Mouse (Mus musculus): ENCODE measurements at regions not wholly inside any gene's neighbourhood (a gene's known extent, or its start where the extent isn't known, plus 50 kb on each side); places are given as distances from the start of the nearest gene placed in this dataset.

GRCm38 (mm10) chr9:101716326-101716725, 145.3 kb upstream of the 9630041A04Rik start:
- WGBS, result 80% methylated on average over 5 of the region's 5 CpGs
- H3K4me3 ChIP-seq (replicated peaks), result no peak overlapping the region

GRCm38 (mm10) chr9:101714805-101715204, 146.8 kb upstream of the 9630041A04Rik start:
- H3K9me3 ChIP-seq (replicated peaks), result no peaks in the 10 kb centered on the region
- no peak for ATAC-seq (ENCODE audit: insufficient number of reproducible peaks, low FRiP score, low TSS enrichment, low read depth)
- H3K4me2 ChIP-seq (replicated peaks), result no peak overlapping the region
- H3K9ac ChIP-seq, result no peak overlapping the region
- 88% methylated on average over 5 of the region's 5 CpGs for WGBS
- no peaks in the 10 kb centered on the region for H3K36me3 ChIP-seq
- H3K27ac ChIP-seq (replicated peaks), result no peak overlapping the region
- no peaks in the 10 kb centered on the region for H3K4me1 ChIP-seq
- no peaks in the 10 kb centered on the region for H3K27me3 ChIP-seq
- no peak overlapping the region for H3K4me3 ChIP-seq (replicated peaks)

More at GRCm38 (mm10) chr9:101716326-101716725, 145.3 kb upstream of the 9630041A04Rik start:
- Histone ChIP-seq H3K9me3 (replicated peaks) (no peaks in the 10 kb centered on the region), H3K27ac (replicated peaks) (no peak overlapping the region), H3K4me2 (replicated peaks) (no peak overlapping the region), H3K36me3 (no peaks in the 10 kb centered on the region), H3K9ac (no peak overlapping the region), H3K4me1 (no peaks in the 10 kb centered on the region), H3K27me3 (no peaks in the 10 kb centered on the region)
- ATAC-seq (ENCODE audit: insufficient number of reproducible peaks, low FRiP score, low TSS enrichment, low read depth), result no peak

GRCm38 (mm10) chr9:101710611-101711071, 151.0 kb upstream of the 9630041A04Rik start:
- 73% methylated on average over 8 of the region's 8 CpGs for WGBS
- no peaks in the 10 kb centered on the region for H3K27me3 ChIP-seq
- H3K9ac ChIP-seq, result no peak overlapping the region
- H3K4me2 ChIP-seq (replicated peaks), result no peak overlapping the region
- H3K36me3 ChIP-seq, result no peaks in the 10 kb centered on the region
- H3K27ac ChIP-seq (replicated peaks), result no peak overlapping the region
- H3K4me3 ChIP-seq (replicated peaks), result no peak overlapping the region
- H3K9me3 ChIP-seq (replicated peaks), result no peaks in the 10 kb centered on the region
- ATAC-seq (ENCODE audit: insufficient number of reproducible peaks, low FRiP score, low TSS enrichment, low read depth), result no peak
- H3K4me1 ChIP-seq, result no peaks in the 10 kb centered on the region

- Histone ChIP-seq H3K27ac (replicated peaks) (no peak overlapping the region), H3K4me2 (replicated peaks) (no peak overlapping the region), H3K4me1 (no peaks in the 10 kb centered on the region), H3K27me3 (no peaks in the 10 kb centered on the region), H3K9me3 (replicated peaks) (no peaks in the 10 kb centered on the region), H3K9ac (no peak overlapping the region), H3K4me3 (replicated peaks) (no peak overlapping the region), H3K36me3 (no peaks in the 10 kb centered on the region)
- 80% methylated on average over 7 of the region's 7 CpGs for WGBS
- no peak for ATAC-seq (ENCODE audit: insufficient number of reproducible peaks, low FRiP score, low TSS enrichment, low read depth)
These were observed 161.3 kb upstream of the 9630041A04Rik start for GRCm38 (mm10) chr9:101700368-101700767.

GRCm38 (mm10) chr9:101694054-101694453, 167.6 kb upstream of the 9630041A04Rik start:
- Histone ChIP-seq H3K27ac (replicated peaks) (no peak overlapping the region), H3K4me2 (replicated peaks) (no peak overlapping the region), H3K4me1 (no peaks in the 10 kb centered on the region), H3K4me3 (replicated peaks) (no peak overlapping the region), H3K9ac (no peak overlapping the region), H3K36me3 (no peaks in the 10 kb centered on the region), H3K9me3 (replicated peaks) (no peaks in the 10 kb centered on the region), H3K27me3 (peaks cover 11% of the 10 kb centered on the region)
- no peak for ATAC-seq (ENCODE audit: insufficient number of reproducible peaks, low FRiP score, low TSS enrichment, low read depth)
- 86% methylated on average over 5 of the region's 5 CpGs for WGBS

GRCm38 (mm10) chr9:101691336-101691735, 170.3 kb upstream of the 9630041A04Rik start:
- ATAC-seq (ENCODE audit: insufficient number of reproducible peaks, low FRiP score, low TSS enrichment, low read depth), result no peak
- H3K4me2 ChIP-seq (replicated peaks), result no peak overlapping the region
- H3K4me1 ChIP-seq, result no peaks in the 10 kb centered on the region
- no peak overlapping the region for H3K9ac ChIP-seq
- peaks cover 11% of the 10 kb centered on the region for H3K27me3 ChIP-seq
- no peaks in the 10 kb centered on the region for H3K36me3 ChIP-seq
- 87% methylated on average over 6 of the region's 6 CpGs for WGBS
- no peak overlapping the region for H3K27ac ChIP-seq (replicated peaks)
- no peaks in the 10 kb centered on the region for H3K9me3 ChIP-seq (replicated peaks)
- H3K4me3 ChIP-seq (replicated peaks), result no peak overlapping the region

- H3K27me3 ChIP-seq, result peaks cover 11% of the 10 kb centered on the region
These were observed 170.7 kb upstream of the 9630041A04Rik start for GRCm38 (mm10) chr9:101690916-101691315.

GRCm38 (mm10) chr9:101690402-101690861, 171.2 kb upstream of the 9630041A04Rik start:
- no peak for ATAC-seq (ENCODE audit: insufficient number of reproducible peaks, low FRiP score, low TSS enrichment, low read depth)
- H3K36me3 ChIP-seq, result no peaks in the 10 kb centered on the region
- H3K27ac ChIP-seq (replicated peaks), result no peak overlapping the region
- no peak overlapping the region for H3K9ac ChIP-seq
- H3K4me2 ChIP-seq (replicated peaks), result peak overlapping the region; percentile 41
- H3K27me3 ChIP-seq, result peaks cover 11% of the 10 kb centered on the region
- H3K9me3 ChIP-seq (replicated peaks), result no peaks in the 10 kb centered on the region
- no peak overlapping the region for H3K4me3 ChIP-seq (replicated peaks)
- WGBS, result 12% methylated on average over 12 of the region's 12 CpGs
- H3K4me1 ChIP-seq, result no peaks in the 10 kb centered on the region

More at GRCm38 (mm10) chr9:101690916-101691315, 170.7 kb upstream of the 9630041A04Rik start:
- ATAC-seq (ENCODE audit: insufficient number of reproducible peaks, low FRiP score, low TSS enrichment, low read depth), result no peak
- Histone ChIP-seq H3K9me3 (replicated peaks) (no peaks in the 10 kb centered on the region), H3K9ac (no peak overlapping the region), H3K27ac (replicated peaks) (no peak overlapping the region), H3K4me1 (no peaks in the 10 kb centered on the region), H3K36me3 (no peaks in the 10 kb centered on the region), H3K4me2 (replicated peaks) (no peak overlapping the region), H3K4me3 (replicated peaks) (no peak overlapping the region)
- 62% methylated on average over 7 of the region's 7 CpGs for WGBS

- no peaks in the 10 kb centered on the region for H3K9me3 ChIP-seq (replicated peaks)
- 17% methylated on average over 11 of the region's 11 CpGs for WGBS
- H3K4me2 ChIP-seq (replicated peaks), result peak overlapping the region; percentile 41
- H3K27ac ChIP-seq (replicated peaks), result no peak overlapping the region
- no peaks in the 10 kb centered on the region for H3K4me1 ChIP-seq
- H3K4me3 ChIP-seq (replicated peaks), result no peak overlapping the region
- no peak overlapping the region for H3K9ac ChIP-seq
- ATAC-seq (ENCODE audit: insufficient number of reproducible peaks, low FRiP score, low TSS enrichment, low read depth), result peak; percentile 47; the same call in 1 of the 2 replicates
- peaks cover 11% of the 10 kb centered on the region for H3K27me3 ChIP-seq
- H3K36me3 ChIP-seq, result no peaks in the 10 kb centered on the region
These were observed 171.9 kb upstream of the 9630041A04Rik start for GRCm38 (mm10) chr9:101689532-101690401.

GRCm38 (mm10) chr9:101687226-101687625, 174.4 kb upstream of the 9630041A04Rik start:
- H3K4me2 ChIP-seq (replicated peaks), result no peak overlapping the region
- H3K4me1 ChIP-seq, result no peaks in the 10 kb centered on the region
- H3K36me3 ChIP-seq, result no peaks in the 10 kb centered on the region
- WGBS, result 82% methylated on average over 6 of the region's 6 CpGs
- ATAC-seq (ENCODE audit: insufficient number of reproducible peaks, low FRiP score, low TSS enrichment, low read depth), result no peak
- H3K9me3 ChIP-seq (replicated peaks), result no peaks in the 10 kb centered on the region
- H3K27me3 ChIP-seq, result peaks cover 6% of the 10 kb centered on the region
- no peak overlapping the region for H3K4me3 ChIP-seq (replicated peaks)
- H3K9ac ChIP-seq, result no peak overlapping the region
- no peak overlapping the region for H3K27ac ChIP-seq (replicated peaks)

GRCm38 (mm10) chr9:101677563-101677962, 184.1 kb upstream of the 9630041A04Rik start:
- 84% methylated on average over 2 of the region's 2 CpGs for WGBS
- H3K4me1 ChIP-seq, result no peaks in the 10 kb centered on the region
- H3K9ac ChIP-seq, result no peak overlapping the region
- no peak overlapping the region for H3K27ac ChIP-seq (replicated peaks)
- no peak overlapping the region for H3K4me3 ChIP-seq (replicated peaks)
- H3K4me2 ChIP-seq (replicated peaks), result no peak overlapping the region
- no peak for ATAC-seq (ENCODE audit: insufficient number of reproducible peaks, low FRiP score, low TSS enrichment, low read depth)
- H3K9me3 ChIP-seq (replicated peaks), result no peaks in the 10 kb centered on the region
- no peaks in the 10 kb centered on the region for H3K27me3 ChIP-seq
- H3K36me3 ChIP-seq, result no peaks in the 10 kb centered on the region

Data from embryonic facial prominence, embryonic 15.5 days (tissue).